Mouse (Mus musculus) neural tube, embryonic 15.5 days (tissue): ENCODE measurements around the gene Pik3r5. TPM values are rescaled to one million over a fixed set of nuclear protein-coding genes. Genes with fewer than 3 reads are reported as not detected.

Source experiments
- ATAC-seq: fragments of 200-750 bp; cut with Nextera tagmentation; 2 replicates; pipeline ENCODE4 v1.8.0; 2017; ENCODE audit warnings: mild to moderate bottlenecking, moderate TSS enrichment, moderate library complexity; ENCODE audit not compliant: low FRiP score
- H3K27ac ChIP-seq: fragments of 300-500 bp; sonication (generic); replicated peaks from 2 replicates; pipeline ENCODE4 v1.5.1; 2015; ENCODE audit warnings: mild to moderate bottlenecking, inconsistent platforms
- H3K27me3 ChIP-seq: fragments of 300-500 bp; sonication (generic); replicated peaks from 2 replicates; pipeline ENCODE4 v1.6.1; 2015; ENCODE audit warnings: inconsistent platforms
- H3K36me3 ChIP-seq: fragments of 300-500 bp; sonication (generic); 2 replicates; pipeline ENCODE4 v1.6.1; 2015; ENCODE audit warnings: inconsistent platforms
- H3K4me1 ChIP-seq: fragments of 300-500 bp; sonication (generic); 2 replicates; pipeline ENCODE4 v1.6.1; 2015; ENCODE audit warnings: inconsistent platforms
- H3K4me2 ChIP-seq: fragments of 300-500 bp; sonication (generic); 2 replicates; pipeline ENCODE4 v1.6.1; 2015; ENCODE audit warnings: inconsistent platforms, mild to moderate bottlenecking, moderate library complexity
- H3K4me3 ChIP-seq: fragments of 300-500 bp; sonication (generic); replicated peaks from 2 replicates; pipeline ENCODE4 v1.5.1; 2015; ENCODE audit warnings: mild to moderate bottlenecking, inconsistent platforms
- H3K9ac ChIP-seq: fragments of 300-500 bp; sonication (generic); replicated peaks from 2 replicates; pipeline ENCODE4 v1.6.1; 2015; ENCODE audit warnings: mild to moderate bottlenecking, inconsistent platforms
- H3K9me3 ChIP-seq: fragments of 300-500 bp; sonication (generic); replicated peaks from 2 replicates; pipeline ENCODE4 v1.6.1; 2016; ENCODE audit warnings: inconsistent platforms
- WGBS: fragments of 180-500 bp; shearing (Covaris S2); methylation state at CpG from one replicate; pipeline ENCODE4 v1.1.7; 2015; ENCODE audit warnings: mixed read lengths; 5-methylcytosine and 5-hydroxymethylcytosine counted together
- polyA plus RNA-seq: library from polyadenylated mRNA; unstranded; fragments of >200 nt; fragmentation: Nextera tagmentation; extraction: Ambion mirVana; gene quantifications from 2 replicates; pipeline ENCODE4 v1.2.1, GENCODE M21; 2015

Pik3r5 gene
- polyA plus RNA-seq, 1 experiment from 2014 or later: 0.72 TPM

DNA sequence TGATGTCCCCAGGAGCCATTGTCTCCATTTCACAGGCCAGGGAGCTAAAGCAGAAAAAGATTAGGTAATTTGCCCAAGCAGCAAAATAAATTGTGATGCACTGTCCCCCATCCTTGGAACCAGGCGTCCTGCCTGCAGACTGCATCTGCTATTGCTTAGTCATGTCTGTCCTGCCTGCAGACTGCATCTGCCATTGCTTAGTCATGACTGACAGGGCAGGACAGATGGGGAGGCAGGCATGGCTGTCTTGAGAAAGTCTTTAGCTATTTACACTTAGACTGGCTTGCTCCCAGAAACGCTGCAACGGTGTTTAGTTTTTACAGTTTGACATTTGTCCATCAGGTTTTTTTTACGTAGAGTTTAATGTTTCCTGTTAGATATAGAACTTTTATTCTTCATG, 104.5 kb downstream of the Pik3r5 start:
- H3K27ac ChIP-seq: no peak overlapping the region
- H3K4me3 ChIP-seq: no peak overlapping the region
- H3K27me3 ChIP-seq: no peaks in the 10 kb centered on the region
- H3K4me2 ChIP-seq: no peak overlapping the region
- no peak for ATAC-seq
- 54% methylated on average over 4 of the region's 4 CpGs for WGBS
- H3K9me3 ChIP-seq: no peaks in the 10 kb centered on the region
- no peaks in the 10 kb centered on the region for H3K4me1 ChIP-seq
- H3K9ac ChIP-seq: no peak overlapping the region
- no peaks in the 10 kb centered on the region for H3K36me3 ChIP-seq

DNA sequence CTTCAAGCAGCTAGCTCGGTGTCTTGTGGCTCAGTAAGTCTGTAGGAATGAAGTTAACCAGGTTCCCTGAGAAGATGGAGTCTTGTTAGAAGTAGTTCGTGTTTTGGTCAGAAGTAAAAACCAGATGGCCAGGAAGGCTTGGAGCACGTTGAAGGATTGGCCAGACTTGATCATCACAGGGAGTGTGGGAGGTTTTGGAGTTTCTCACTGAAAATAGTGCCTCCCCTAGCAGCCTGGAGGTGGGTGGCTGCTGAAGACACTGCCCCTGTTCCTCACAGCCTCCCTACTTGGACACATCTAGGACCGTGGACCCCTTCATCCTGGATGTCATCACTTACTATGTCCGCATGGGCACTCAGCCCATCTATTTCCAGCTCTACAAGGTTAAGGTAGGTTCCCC, 107.7 kb downstream of the Pik3r5 start:
- no peaks in the 10 kb centered on the region for H3K27me3 ChIP-seq
- H3K9ac ChIP-seq: no peak overlapping the region
- 0 out of 2 replicates have a peak, but pooled peaks cover under 1% of the 10 kb centered on the region for H3K4me1 ChIP-seq
- WGBS: 69% methylated on average over 5 of the region's 5 CpGs
- no peak overlapping the region for H3K4me2 ChIP-seq
- no peaks in the 10 kb centered on the region for H3K36me3 ChIP-seq
- no peak for ATAC-seq
- H3K4me3 ChIP-seq: no peak overlapping the region
- no peaks in the 10 kb centered on the region for H3K9me3 ChIP-seq
- H3K27ac ChIP-seq: no peak overlapping the region

DNA sequence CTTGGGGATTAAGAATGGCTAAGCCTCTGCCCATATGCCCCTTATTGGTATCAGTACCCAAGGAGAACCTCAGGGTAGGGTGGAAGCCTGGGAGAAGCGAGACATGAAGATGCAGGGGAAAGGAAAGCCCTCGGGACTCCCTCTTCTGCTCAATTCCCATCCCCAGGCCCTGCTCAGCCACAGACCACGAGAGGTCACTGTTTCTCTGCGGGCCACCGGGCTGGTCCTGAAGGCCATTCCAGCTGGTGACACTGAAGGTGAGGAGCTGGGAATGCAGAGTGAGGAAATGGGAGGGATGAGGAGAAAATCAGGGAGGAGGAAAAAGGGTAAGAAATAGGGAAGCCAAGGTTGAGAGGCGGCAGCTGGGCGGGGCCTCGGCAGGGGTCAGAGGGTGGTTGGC, 112.6 kb downstream of the Pik3r5 start:
- no peaks in the 10 kb centered on the region for H3K9me3 ChIP-seq
- H3K4me1 ChIP-seq: 0 out of 2 replicates have a peak, but pooled peaks cover 6% of the 10 kb centered on the region
- H3K36me3 ChIP-seq: no peaks in the 10 kb centered on the region
- ATAC-seq: no peak
- H3K4me3 ChIP-seq: no peak overlapping the region
- H3K27me3 ChIP-seq: no peaks in the 10 kb centered on the region
- H3K27ac ChIP-seq: no peak overlapping the region
- no peak overlapping the region for H3K9ac ChIP-seq
- no peak overlapping the region for H3K4me2 ChIP-seq
- WGBS: 13% methylated on average over 8 of the region's 8 CpGs

DNA sequence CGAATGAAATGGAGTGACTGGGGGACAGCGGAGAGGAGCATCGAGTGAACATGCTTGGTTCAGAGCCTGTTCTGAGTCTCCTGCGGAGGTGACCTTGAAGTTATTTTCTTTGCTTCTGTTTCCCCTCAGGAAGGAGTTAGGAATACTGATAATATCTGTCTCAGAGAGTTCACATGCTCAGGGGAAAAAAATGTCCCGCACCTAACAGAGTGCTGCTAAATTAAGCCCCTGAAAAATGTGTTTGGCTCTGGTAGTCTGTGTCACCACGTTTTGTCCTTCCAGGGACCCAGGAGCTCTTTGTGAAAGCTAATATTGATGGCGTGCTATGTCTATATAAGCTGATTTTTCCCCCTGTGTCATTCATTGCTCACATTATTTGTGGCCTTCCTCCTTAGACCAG, 113.3 kb downstream of the Pik3r5 start:
- no peak for ATAC-seq
- WGBS: 61% methylated on average over 7 of the region's 7 CpGs
- Histone ChIP-seq H3K4me1 (0 out of 2 replicates have a peak, but pooled peaks cover 6% of the 10 kb centered on the region), H3K27me3 (no peaks in the 10 kb centered on the region), H3K27ac (no peak overlapping the region), H3K9ac (no peak overlapping the region), H3K9me3 (no peaks in the 10 kb centered on the region), H3K4me3 (no peak overlapping the region), H3K36me3 (no peaks in the 10 kb centered on the region), H3K4me2 (no peak overlapping the region)

DNA sequence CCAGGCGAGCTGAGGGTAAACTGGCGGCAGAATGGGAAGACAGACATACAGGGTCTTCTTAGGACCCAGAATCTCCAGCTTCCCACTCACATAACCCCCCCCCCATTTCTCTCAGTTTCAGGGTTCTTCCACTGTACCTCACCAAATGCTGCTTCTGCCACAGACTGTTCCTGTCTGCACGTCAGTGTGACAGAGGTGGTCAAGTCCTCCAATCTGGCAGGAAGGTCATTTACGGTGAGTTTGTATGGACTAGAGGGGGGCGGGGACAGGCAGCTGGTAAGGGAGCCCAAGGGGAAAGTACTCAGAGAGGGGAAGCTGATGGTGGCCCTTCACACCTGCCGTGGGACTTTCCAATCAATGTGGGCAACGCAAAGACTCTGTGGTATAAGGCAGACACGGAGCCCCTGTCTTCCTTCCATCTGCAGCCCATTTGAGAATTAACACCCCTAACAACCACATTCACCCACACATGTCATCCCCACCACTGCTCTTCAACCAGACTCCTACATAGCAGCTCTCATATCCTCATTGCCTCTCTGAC, 113.8 kb downstream of the Pik3r5 start:
- ATAC-seq: no peak
- Histone ChIP-seq H3K4me2 (no peak overlapping the region), H3K36me3 (no peaks in the 10 kb centered on the region), H3K4me1 (0 out of 2 replicates have a peak, but pooled peaks cover 6% of the 10 kb centered on the region), H3K9me3 (no peaks in the 10 kb centered on the region), H3K27me3 (no peaks in the 10 kb centered on the region), H3K4me3 (no peak overlapping the region), H3K27ac (no peak overlapping the region), H3K9ac (no peak overlapping the region)
- WGBS: 86% methylated on average over 8 of the region's 8 CpGs

Other genes starting within 250 kb of the Pik3r5 start
- gene Ntn1, start 31.3 kb upstream of the Pik3r5 start, polyA plus RNA-seq: 25.7 and 28.9 TPM in 2 replicates
- gene Pik3r6, start 70.9 kb downstream of the Pik3r5 start, polyA plus RNA-seq: 1.9 and 3.0 TPM in 2 replicates
- 0.23 TPM in 1 of 2 replicates, not detected in the other for gene Mfsd6l, start 124.1 kb downstream of the Pik3r5 start, polyA plus RNA-seq
- 0.20 TPM in 1 of 2 replicates, not detected in the other for gene Ccdc42, start 154.9 kb downstream of the Pik3r5 start, polyA plus RNA-seq